In the genomic region with DNA sequence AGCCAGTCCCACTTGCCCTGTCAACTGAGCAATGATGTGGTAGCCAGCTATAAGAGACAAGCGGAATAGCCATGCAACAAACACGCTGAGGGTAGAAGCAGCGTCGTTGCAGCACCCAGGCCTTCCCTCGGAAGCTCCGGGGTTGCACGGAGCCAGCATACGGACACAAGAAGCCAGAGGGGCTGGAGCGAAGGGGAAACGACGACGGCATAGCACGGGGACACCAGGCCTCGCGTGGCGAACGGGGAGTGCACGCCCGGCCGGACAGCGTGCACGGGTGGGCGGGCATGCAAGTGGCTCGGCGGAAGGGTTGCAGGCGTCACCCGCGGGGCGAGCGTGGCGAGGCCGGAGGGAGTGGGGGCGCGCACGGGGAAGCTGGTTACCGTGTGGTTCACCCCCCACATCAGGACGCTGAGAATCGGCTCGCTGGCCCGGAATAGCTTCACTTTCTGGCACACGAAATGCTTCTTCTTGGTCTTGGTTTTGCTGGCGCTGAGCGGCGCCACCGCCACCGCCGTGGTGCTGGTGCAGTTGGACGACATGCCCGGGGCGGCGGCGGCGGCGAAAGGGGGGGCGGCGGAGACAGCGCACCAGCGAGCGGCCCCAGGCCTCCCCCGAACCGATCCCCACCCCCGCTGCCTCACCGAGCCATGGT, we compare ENCODE assay signal across 8 mouse cellular contexts. TPM values are rescaled to one million over a fixed set of nuclear protein-coding genes. Genes with fewer than 3 reads are reported as not detected.
DNase-seq lines count a peak whose midpoint lies in the region; ATAC-seq lines count a peak whose summit lies in the region.

A gene (minus strand): TSS at position 642 of the 655 bp plus-strand sequence.

- peak within 1 kb of the TSS; percentile 78 for H3K4me2 ChIP-seq in hindbrain, embryonic 14.5 days (replicated peaks)
- H3K4me2 ChIP-seq in limb, embryonic 15.5 days, result peak within 1 kb of the TSS; percentile 62
- H3K4me2 ChIP-seq in midbrain, embryonic 15.5 days, result peak within 1 kb of the TSS; percentile 63

- H3K4me3 ChIP-seq in hindbrain, embryonic 14.5 days (replicated peaks; ENCODE audit: low read length), result peak within 1 kb of the TSS; percentile 83
- H3K4me3 ChIP-seq in limb, embryonic 15.5 days, result peak within 1 kb of the TSS; percentile 80
- peak within 1 kb of the TSS; percentile 89 for H3K4me3 ChIP-seq in midbrain, embryonic 15.5 days

- peak within 1 kb of the TSS; percentile 97 for H3K27ac ChIP-seq in hindbrain, embryonic 14.5 days
- peak within 1 kb of the TSS; percentile 96 for H3K27ac ChIP-seq in limb, embryonic 15.5 days
- H3K27ac ChIP-seq in midbrain, embryonic 15.5 days, result peak within 1 kb of the TSS; percentile 100

- no peaks in the 10 kb centered on the region for H3K27me3 ChIP-seq in hindbrain, embryonic 14.5 days (ENCODE audit: control insufficient read depth, insufficient read depth, low read length)
- H3K27me3 ChIP-seq in limb, embryonic 15.5 days, result no peaks in the 10 kb centered on the region
- H3K27me3 ChIP-seq in midbrain, embryonic 15.5 days (replicated peaks), result no peaks in the 10 kb centered on the region

- no peaks in the 10 kb centered on the region for H3K9me3 ChIP-seq in hindbrain, embryonic 14.5 days (ENCODE audit: control insufficient read depth, low read length)
- no peaks in the 10 kb centered on the region for H3K9me3 ChIP-seq in limb, embryonic 15.5 days
- H3K9me3 ChIP-seq in midbrain, embryonic 15.5 days, result no peaks in the 10 kb centered on the region

- H3K4me1 ChIP-seq in hindbrain, embryonic 14.5 days (replicated peaks; ENCODE audit: control insufficient read depth, insufficient read depth, low read length), result peaks cover 32% of the 10 kb centered on the region
- H3K4me1 ChIP-seq in limb, embryonic 15.5 days, result peaks cover 28% of the 10 kb centered on the region
- H3K4me1 ChIP-seq in midbrain, embryonic 15.5 days, result peaks cover 30% of the 10 kb centered on the region

- under 1% methylated on average over 51 of the region's 63 CpGs for WGBS in hindbrain, embryonic 14.5 days
- under 1% methylated on average over 60 of the region's 63 CpGs for WGBS in limb, embryonic 15.5 days
- WGBS in midbrain, embryonic 15.5 days, result under 1% methylated on average over 60 of the region's 63 CpGs

- H3K9ac ChIP-seq in hindbrain, embryonic 14.5 days, result peak within 1 kb of the TSS; percentile 75
- peak within 1 kb of the TSS; percentile 80 for H3K9ac ChIP-seq in limb, embryonic 15.5 days
- H3K9ac ChIP-seq in midbrain, embryonic 15.5 days, result peak within 1 kb of the TSS; percentile 97

- H3K36me3 ChIP-seq in hindbrain, embryonic 14.5 days (replicated peaks; ENCODE audit: control insufficient read depth, insufficient read depth), result peaks cover 35% of the 10 kb centered on the region
- peaks cover 31% of the 10 kb centered on the region for H3K36me3 ChIP-seq in limb, embryonic 15.5 days
- peaks cover 15% of the 10 kb centered on the region; the same call in 1 of the 2 replicates for H3K36me3 ChIP-seq in midbrain, embryonic 15.5 days (replicated peaks)

- ATAC-seq in hindbrain, embryonic 14.5 days (ENCODE audit: low FRiP score), result peak; percentile 46
- peak; percentile 27; the same call in 1 of the 2 replicates for ATAC-seq in limb, embryonic 15.5 days (ENCODE audit: insufficient number of reproducible peaks, low FRiP score, low TSS enrichment, low read depth)
- ATAC-seq in midbrain, embryonic 15.5 days (replicated peaks), result peak; percentile 51

- peak; percentile 61 for DNase-seq in right cerebral cortex, postnatal 14 days
- no peak for DNase-seq in right cerebral cortex, adult 18-20 months
- peak; percentile 36 for DNase-seq in c-Kit-negative CD71-positive TER-119-positive erythroid progenitor cells, embryonic 14.5 days (ENCODE audit: low read depth, low spot score)
- DNase-seq in gastrocnemius, adult 18-20 months (ENCODE audit: low spot score), result no peak
- no peak for DNase-seq in hindbrain, embryonic 14.5 days (ENCODE audit: low spot score)
- DNase-seq in adipocyte (ENCODE audit: low spot score), result no peak

RNA-seq across cellular contexts. Expression of the gene that starts here (rescaled TPM):
- 10 to 100 TPM; 64.7 TPM for total RNA-seq in gastrocnemius, adult 18-20 months (2021)
- 5.2 and 5.9 TPM in 2 replicates for polyA plus RNA-seq in hindbrain, embryonic 14.5 days (2014; fragmentation: Nextera tagmentation; extraction: Ambion mirVana)
- 1.7 and 2.2 TPM in 2 replicates for polyA plus RNA-seq in limb, embryonic 15.5 days (2015; fragmentation: Nextera tagmentation; extraction: Ambion mirVana)
- 4.3 and 4.9 TPM in 2 replicates for polyA plus RNA-seq in midbrain, embryonic 15.5 days (2015; fragmentation: Nextera tagmentation; extraction: Ambion mirVana)

Comparison
In these comparisons a context has a peak if more than half of its experiments do, and no peak if none do; other contexts are left out.
1. DNase-seq: peak in right cerebral cortex, postnatal 14 days (single experiment) and c-Kit-negative CD71-positive TER-119-positive erythroid progenitor cells, embryonic 14.5 days (single experiment); none in right cerebral cortex, adult 18-20 months (single experiment), gastrocnemius, adult 18-20 months (single experiment), hindbrain, embryonic 14.5 days (single experiment) and adipocyte (single experiment).
2. Peak in every context shown above with its lines, with median percentiles within 50 percentile points of each other: ATAC-seq, H3K27ac ChIP-seq, H3K4me2 ChIP-seq, H3K4me3 ChIP-seq and H3K9ac ChIP-seq.